ENCODE assay signal across 2 mouse cellular contexts in genomic region chr12:111745274-111745673, GRCm38 (mm10).
TF ChIP-seq lines count a peak whose summit lies in the region.

No protein-coding gene starts in this region.

TF ChIP-seq in MEL, 35 proteins besides CTCF, POLR2A, EP300 and RAD21 (continued from another document):
- TF ChIP-seq USF1 (IDR thresholded peaks at IDR 0.05; ENCODE audit: low read depth, low read length): peak; percentile 36; the same call in 1 of the 2 replicates
- 0 out of 2 replicates have a peak, but pooled peaks have one; percentile 24 for TF ChIP-seq ETS1 (IDR thresholded peaks at IDR 0.05; ENCODE audit: low read depth, low read length)
- 0 out of 2 replicates have a peak, but pooled peaks have one; percentile 6 for TF ChIP-seq GATA1 (IDR thresholded peaks at IDR 0.05; ENCODE audit: low read depth, low read length)
- TF ChIP-seq TBP (IDR thresholded peaks at IDR 0.05; ENCODE audit: low read depth, low read length): no peak
- TF ChIP-seq MXI1 (IDR thresholded peaks at IDR 0.05; ENCODE audit: low read depth, low read length): no peak

TF ChIP-seq in myocyte, 11 proteins besides CTCF, POLR2A, EP300 and RAD21 (continued from another document):
- TF ChIP-seq MYOG (IDR thresholded peaks at IDR 0.05; ENCODE audit: control insufficient read depth in 1 of 3, insufficient read depth in 1 of 3, insufficient read length in 2 of 3, low read depth in 2 of 3) (peak in 1 of 3 experiments; percentile 84), USF1 (IDR thresholded peaks at IDR 0.05; ENCODE audit: low read depth) (no peak), MYOD1 (IDR thresholded peaks at IDR 0.05; ENCODE audit: control insufficient read depth in 1 of 3, insufficient read length in 2 of 3, low read depth in 2 of 3) (peak in 1 of 3 experiments; percentile 92), REST (IDR thresholded peaks at IDR 0.05; ENCODE audit: insufficient read depth, insufficient read length) (no peak), POLR2AphosphoS2 (IDR thresholded peaks at IDR 0.05; ENCODE audit: insufficient read length, low read depth) (no peak), E2F4 (IDR thresholded peaks at IDR 0.05; ENCODE audit: insufficient read depth) (no peak), SRF (IDR thresholded peaks at IDR 0.05; ENCODE audit: control insufficient read depth, insufficient read length, low read depth) (no peak), CEBPB (IDR thresholded peaks at IDR 0.05; ENCODE audit: insufficient read depth, poor library complexity, severe bottlenecking) (no peak)
